Comparison of ENCODE assay signal across 29 mouse cellular contexts in the genomic region with DNA sequence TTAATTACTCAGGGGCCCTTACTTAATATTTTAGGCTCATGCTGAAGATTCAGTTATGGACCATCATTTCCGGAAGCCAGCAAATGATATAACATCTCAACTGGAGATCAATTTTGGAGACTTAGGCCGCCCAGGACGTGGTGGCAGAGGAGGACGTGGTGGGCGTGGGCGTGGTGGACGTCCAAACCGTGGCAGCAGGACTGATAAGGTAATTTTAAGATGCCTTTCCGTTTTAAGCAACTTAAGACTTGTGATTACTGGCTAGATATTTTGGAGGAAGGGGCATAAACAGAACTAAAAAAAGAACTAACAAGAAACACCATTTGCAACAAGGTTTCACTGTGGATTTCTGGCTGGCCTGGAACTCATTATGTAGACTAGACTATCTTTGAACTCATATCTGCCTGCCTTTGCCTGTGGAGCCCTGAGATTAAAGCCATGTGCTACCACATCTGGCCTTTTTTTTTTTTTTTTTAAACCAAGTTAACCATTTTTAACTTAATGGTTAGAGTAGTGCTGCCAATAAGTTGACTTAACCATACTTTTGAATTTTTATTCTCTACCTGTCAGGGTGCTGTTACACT. TPM values are rescaled to one million over a fixed set of nuclear protein-coding genes. Genes with fewer than 3 reads are reported as not detected.
DNase-seq lines count a peak whose midpoint lies in the region; ATAC-seq lines count a peak whose summit lies in the region.
"Had no signal": no experiment of that assay in that cellular context is flagged by ENCODE, and none has a peak within 500 bp of the region (broad histone marks: within the 10 kb centered on the region; RNA-seq: fewer than 3 reads in every experiment).

No protein-coding gene starts in this region.

- H3K4me1 ChIP-seq in liver, embryonic 12.5 days = peaks cover 14% of the 10 kb centered on the region
- no peaks in the 10 kb centered on the region for H3K4me1 ChIP-seq in neural tube, embryonic 15.5 days
- H3K4me1 ChIP-seq: embryonic facial prominence, embryonic 15.5 days; hindbrain, embryonic 12.5 days; limb, embryonic 13.5 days; midbrain, embryonic 15.5 days had no signal

- H3K9ac ChIP-seq in liver, embryonic 12.5 days = no peak overlapping the region
- no peak overlapping the region for H3K9ac ChIP-seq in neural tube, embryonic 15.5 days (replicated peaks)
- H3K9ac ChIP-seq: embryonic facial prominence, embryonic 15.5 days; hindbrain, embryonic 12.5 days; limb, embryonic 13.5 days; midbrain, embryonic 15.5 days had no signal

- H3K27me3 ChIP-seq in liver, embryonic 12.5 days (replicated peaks) = no peaks in the 10 kb centered on the region
- H3K27me3 ChIP-seq in neural tube, embryonic 15.5 days (replicated peaks) = no peaks in the 10 kb centered on the region
- H3K27me3 ChIP-seq: CH12.LX; embryonic facial prominence, embryonic 15.5 days; hindbrain, embryonic 12.5 days; limb, embryonic 13.5 days; midbrain, embryonic 15.5 days had no signal

- 0 out of 2 replicates have a peak overlapping the region, but pooled peaks have one; percentile 8 for H3K27ac ChIP-seq in liver, embryonic 12.5 days
- H3K27ac ChIP-seq in neural tube, embryonic 15.5 days (replicated peaks) = no peak overlapping the region
- H3K27ac ChIP-seq: embryonic facial prominence, embryonic 15.5 days; hindbrain, embryonic 12.5 days; limb, embryonic 13.5 days; midbrain, embryonic 15.5 days had no signal

- ATAC-seq in common myeloid progenitor, adult 5-6 weeks (replicated peaks; ENCODE audit: low read depth, poor library complexity, severe bottlenecking) = peak; percentile 43
- peak; percentile 53; the same call in 1 of the 2 replicates for ATAC-seq in liver, embryonic 12.5 days
- peak; percentile 86 for ATAC-seq in megakaryocyte-erythroid progenitor cell, adult 5-6 weeks (replicated peaks; ENCODE audit: low FRiP score, low TSS enrichment, poor library complexity, severe bottlenecking)
- no peak for ATAC-seq in neural tube, embryonic 15.5 days (ENCODE audit: low FRiP score)
- ATAC-seq in cerebellum, adult (ENCODE audit: insufficient number of reproducible peaks, low FRiP score, low TSS enrichment) = no peak
- ATAC-seq: forebrain, embryonic 14.5 days; intestine, embryonic 16.5 days; lung, postnatal 0 days; midbrain, embryonic 15.5 days had no signal

- no peak overlapping the region for H3K4me2 ChIP-seq in liver, embryonic 12.5 days
- no peak overlapping the region for H3K4me2 ChIP-seq in neural tube, embryonic 15.5 days
- H3K4me2 ChIP-seq: embryonic facial prominence, embryonic 15.5 days; heart, embryonic 11.5 days; hindbrain, embryonic 12.5 days; limb, embryonic 13.5 days; midbrain, embryonic 15.5 days had no signal

- peak; percentile 8 to 16 for DNase-seq in spleen, postnatal 14 days (ENCODE audit: low spot score in 2 of 2)
- DNase-seq in spleen, adult 18-20 months = no peak
- no peak for DNase-seq in kidney, adult 11 months
- DNase-seq: adrenal gland, postnatal 36 days; B cell, adult 2 months; cerebellum, adult 8-10 months; gastrocnemius, postnatal 25 days; heart, adult 18-20 months; heart, postnatal 36 days; kidney, adult 9 months; kidney, postnatal 10 days; lung, adult 18-20 months; lung, postnatal 4 days; right cerebral cortex, postnatal 25 days; thymus, postnatal 4 days had no signal

- 27% methylated on average over 9 of the region's 9 CpGs for WGBS in liver, embryonic 12.5 days (ENCODE audit: insufficient replicate concordance)
- 94% methylated on average over 9 of the region's 9 CpGs for WGBS in neural tube, embryonic 15.5 days

- H3K36me3 ChIP-seq in liver, embryonic 12.5 days = peaks cover 82% of the 10 kb centered on the region
- H3K36me3 ChIP-seq in neural tube, embryonic 15.5 days = peaks cover 34% of the 10 kb centered on the region

- no peaks in the 10 kb centered on the region for H3K9me3 ChIP-seq in liver, embryonic 12.5 days (replicated peaks)
- H3K9me3 ChIP-seq in neural tube, embryonic 15.5 days (replicated peaks) = no peaks in the 10 kb centered on the region
- H3K9me3 ChIP-seq: embryonic facial prominence, embryonic 15.5 days; hindbrain, embryonic 12.5 days; limb, embryonic 13.5 days; midbrain, embryonic 15.5 days had no signal

- no peak overlapping the region for H3K4me3 ChIP-seq in liver, embryonic 12.5 days
- no peak overlapping the region for H3K4me3 ChIP-seq in neural tube, embryonic 15.5 days (replicated peaks)
- H3K4me3 ChIP-seq: embryonic facial prominence, embryonic 15.5 days; hindbrain, embryonic 12.5 days; limb, embryonic 13.5 days; midbrain, embryonic 15.5 days had no signal

RNA-seq across cellular contexts. Expression of gene Serbp1, which starts 43.7 kb away (rescaled TPM):
- 2,714 and 3,049 TPM in 2 replicates for total RNA-seq in common myeloid progenitor, adult 5-6 weeks (2017)
- 513 and 532 TPM in 2 replicates for polyA plus RNA-seq in liver, embryonic 12.5 days (2016; fragmentation: Nextera tagmentation; extraction: Ambion mirVana)
- 952 and 1,071 TPM in 2 replicates for total RNA-seq in megakaryocyte-erythroid progenitor cell, adult 5-6 weeks (2014; fragmentation: Nextera tagmentation)
- 3,362 and 3,603 TPM in 2 replicates for total RNA-seq in megakaryocyte-erythroid progenitor cell, adult 5-6 weeks (2017)
- 293 and 341 TPM in 2 replicates for polyA plus RNA-seq in neural tube, embryonic 15.5 days (2015; fragmentation: Nextera tagmentation; extraction: Ambion mirVana)

Comparison
In these comparisons a context has a peak if more than half of its experiments do, and no peak if none do; other contexts are left out.
1. DNase-seq: peak in spleen, postnatal 14 days (2 of 2); none in spleen, adult 18-20 months (0 of 2) and kidney, adult 11 months (single experiment).
2. ATAC-seq: peak in common myeloid progenitor, adult 5-6 weeks (single experiment), liver, embryonic 12.5 days (single experiment) and megakaryocyte-erythroid progenitor cell, adult 5-6 weeks (single experiment); none in neural tube, embryonic 15.5 days (single experiment) and cerebellum, adult (single experiment).